Mouse (Mus musculus) kidney, embryonic 16.5 days (tissue): ENCODE measurements around the gene Gm49333. TPM values are rescaled to one million over a fixed set of nuclear protein-coding genes. Genes with fewer than 3 reads are reported as not detected.
A peak's percentile ranks its signal among the peaks of the same experiment; 100 is the strongest.

ENCODE experiments used
- ATAC-seq: fragments of 200-750 bp; cut with Nextera tagmentation; 2 replicates; pipeline ENCODE4 v1.8.0; 2017; ENCODE audit warnings: moderate TSS enrichment; ENCODE audit not compliant: low FRiP score, low TSS enrichment
- H3K27ac ChIP-seq: fragments of 300-500 bp; sonication (generic); 2 replicates; pipeline ENCODE4 v1.5.1; 2014; ENCODE audit warnings: low read length
- H3K27me3 ChIP-seq: fragments of 300-500 bp; sonication (generic); 2 replicates; pipeline ENCODE4 v1.6.1; 2014; ENCODE audit warnings: low read length, control low read depth, mixed read lengths; ENCODE audit not compliant: insufficient read depth
- H3K36me3 ChIP-seq: fragments of 300-500 bp; sonication (generic); 2 replicates; pipeline ENCODE4 v1.6.1; 2014; ENCODE audit warnings: low read length, control low read depth, mixed read lengths; ENCODE audit not compliant: insufficient read depth
- H3K4me1 ChIP-seq: fragments of 300-500 bp; sonication (generic); 2 replicates; pipeline ENCODE4 v1.6.1; 2014; ENCODE audit warnings: low read length, control low read depth, mixed read lengths; ENCODE audit not compliant: insufficient read depth
- H3K4me2 ChIP-seq: fragments of 300-500 bp; sonication (generic); replicated peaks from 2 replicates; pipeline ENCODE4 v1.6.1; 2014; ENCODE audit warnings: low read depth, low read length
- H3K4me3 ChIP-seq: fragments of 300-500 bp; sonication (generic); 2 replicates; pipeline ENCODE4 v1.5.1; 2014; ENCODE audit warnings: mild to moderate bottlenecking, low read length
- H3K9ac ChIP-seq: fragments of 300-500 bp; sonication (generic); replicated peaks from 2 replicates; pipeline ENCODE4 v1.6.1; 2014; ENCODE audit warnings: low read length
- H3K9me3 ChIP-seq: fragments of 300-500 bp; sonication (generic); 2 replicates; pipeline ENCODE4 v1.6.1; 2016; ENCODE audit warnings: low read length, control low read depth
- WGBS: fragments of 180-500 bp; shearing (Covaris S2); extraction: QIAGEN DNeasy Blood & Tissue Kit; methylation state at CpG from one replicate; pipeline ENCODE4 v1.1.7; 2014; 5-methylcytosine and 5-hydroxymethylcytosine counted together
- polyA plus RNA-seq: library from polyadenylated mRNA; unstranded; fragments of >200 nt; fragmentation: Nextera tagmentation; extraction: Ambion mirVana; gene quantifications from 2 replicates; pipeline ENCODE4 v1.2.1, GENCODE M21; 2015

Gene Gm49333
- polyA plus RNA-seq, 1 experiment from 2014 or later, result not detected

GRCm38 (mm10) chr16:20621991-20622685 is 10.7 kb downstream of the Gm49333 start:
- peak overlapping the region; percentile 76 for H3K4me3 ChIP-seq
- H3K9me3 ChIP-seq, result no peaks in the 10 kb centered on the region
- WGBS, result under 1% methylated on average over 36 of the region's 37 CpGs
- H3K4me2 ChIP-seq, result peak overlapping the region; percentile 100
- H3K27me3 ChIP-seq, result peaks cover 23% of the 10 kb centered on the region
- peak overlapping the region; percentile 74 for H3K9ac ChIP-seq
- ATAC-seq, result peak; percentile 50
- no peak overlapping the region; the same call in 1 of the 2 replicates for H3K27ac ChIP-seq
- peaks cover 26% of the 10 kb centered on the region for H3K4me1 ChIP-seq
- 0 out of 2 replicates have a peak, but pooled peaks cover 5% of the 10 kb centered on the region for H3K36me3 ChIP-seq

GRCm38 (mm10) chr16:20623211-20623610 is 11.8 kb downstream of the Gm49333 start:
- no peak overlapping the region for H3K9ac ChIP-seq
- H3K27me3 ChIP-seq, result peaks cover 24% of the 10 kb centered on the region
- H3K4me3 ChIP-seq, result no peak overlapping the region
- 54% methylated on average over 2 of the region's 2 CpGs for WGBS
- H3K36me3 ChIP-seq, result 0 out of 2 replicates have a peak, but pooled peaks cover 5% of the 10 kb centered on the region
- no peak overlapping the region for H3K4me2 ChIP-seq
- ATAC-seq, result no peak
- H3K27ac ChIP-seq, result no peak overlapping the region
- H3K4me1 ChIP-seq, result peaks cover 26% of the 10 kb centered on the region
- no peaks in the 10 kb centered on the region for H3K9me3 ChIP-seq

- Histone ChIP-seq H3K36me3 (no peaks in the 10 kb centered on the region), H3K4me2 (peak overlapping the region; percentile 96; the same call in 1 of the 2 replicates), H3K9me3 (no peaks in the 10 kb centered on the region), H3K9ac (no peak overlapping the region), H3K27me3 (peaks cover 16% of the 10 kb centered on the region), H3K4me3 (no peak overlapping the region), H3K4me1 (peaks cover 12% of the 10 kb centered on the region), H3K27ac (no peak overlapping the region)
- 54% methylated on average over 11 of the region's 11 CpGs for WGBS
- ATAC-seq, result no peak
Measured at GRCm38 (mm10) chr16:20628871-20629391, 17.5 kb downstream of the Gm49333 start.

GRCm38 (mm10) chr16:20629731-20630634 is 18.6 kb downstream of the Gm49333 start, which contains the start of gene Ece2:
TSS of gene Ece2 (plus strand) at chr16:20629828.
- Histone ChIP-seq H3K4me2 (peak within 1 kb of the TSS; percentile 96), H3K4me1 (peaks cover 12% of the 10 kb centered on the region), H3K27me3 (peaks cover 16% of the 10 kb centered on the region), H3K27ac (no peak within 1 kb of the TSS), H3K36me3 (no peaks in the 10 kb centered on the region), H3K9me3 (no peaks in the 10 kb centered on the region), H3K9ac (peak within 1 kb of the TSS; percentile 71), H3K4me3 (peak within 1 kb of the TSS; percentile 61)
- peak; percentile 80; the same call in 1 of the 2 replicates for ATAC-seq
- 7% methylated on average over 54 of the region's 54 CpGs for WGBS

GRCm38 (mm10) chr16:20637410-20637809 is 26.0 kb downstream of the Gm49333 start:
- WGBS, result 74% methylated on average over 8 of the region's 8 CpGs
- ATAC-seq, result no peak

GRCm38 (mm10) chr16:20638367-20638766 is 27.0 kb downstream of the Gm49333 start:
- Histone ChIP-seq H3K4me1 (no peaks in the 10 kb centered on the region), H3K27ac (no peak overlapping the region), H3K9me3 (no peaks in the 10 kb centered on the region), H3K4me3 (no peak overlapping the region), H3K27me3 (no peaks in the 10 kb centered on the region), H3K9ac (no peak overlapping the region), H3K36me3 (no peaks in the 10 kb centered on the region), H3K4me2 (no peak overlapping the region)
- no peak for ATAC-seq
- WGBS, result 78% methylated on average over 8 of the region's 8 CpGs

More at GRCm38 (mm10) chr16:20637410-20637809, 26.0 kb downstream of the Gm49333 start:
- Histone ChIP-seq H3K4me1 (no peaks in the 10 kb centered on the region), H3K36me3 (no peaks in the 10 kb centered on the region), H3K9ac (no peak overlapping the region), H3K4me3 (no peak overlapping the region), H3K27ac (no peak overlapping the region), H3K9me3 (no peaks in the 10 kb centered on the region), H3K27me3 (no peaks in the 10 kb centered on the region), H3K4me2 (no peak overlapping the region)

GRCm38 (mm10) chr16:20642161-20642560 is 30.8 kb downstream of the Gm49333 start:
- no peak overlapping the region for H3K9ac ChIP-seq
- no peak overlapping the region for H3K27ac ChIP-seq
- H3K4me1 ChIP-seq, result no peaks in the 10 kb centered on the region
- no peaks in the 10 kb centered on the region for H3K9me3 ChIP-seq
- no peak overlapping the region for H3K4me2 ChIP-seq
- H3K27me3 ChIP-seq, result no peaks in the 10 kb centered on the region
- no peaks in the 10 kb centered on the region for H3K36me3 ChIP-seq
- WGBS, result under 1% methylated on average over 8 of the region's 8 CpGs
- peak; percentile 54 for ATAC-seq
- H3K4me3 ChIP-seq, result no peak overlapping the region

GRCm38 (mm10) chr16:20643911-20644310 is 32.5 kb downstream of the Gm49333 start:
- no peak overlapping the region for H3K27ac ChIP-seq
- no peaks in the 10 kb centered on the region for H3K4me1 ChIP-seq
- no peak overlapping the region for H3K4me2 ChIP-seq
- no peaks in the 10 kb centered on the region for H3K9me3 ChIP-seq
- no peak for ATAC-seq
- no peaks in the 10 kb centered on the region for H3K27me3 ChIP-seq
- H3K9ac ChIP-seq, result no peak overlapping the region
- WGBS, result 83% methylated on average over 7 of the region's 7 CpGs
- H3K4me3 ChIP-seq, result no peak overlapping the region
- no peaks in the 10 kb centered on the region for H3K36me3 ChIP-seq

GRCm38 (mm10) chr16:20651076-20651946 is 39.9 kb downstream of the Gm49333 start, which contains the start of gene Psmd2:
TSS of gene Psmd2 (plus strand) at chr16:20651652.
- peak; percentile 96 for ATAC-seq

More at GRCm38 (mm10) chr16:20651076-20651946, 39.9 kb downstream of the Gm49333 start, which contains the start of gene Psmd2:
- Histone ChIP-seq H3K9ac (peak within 1 kb of the TSS; percentile 90), H3K36me3 (peaks cover 23% of the 10 kb centered on the region), H3K4me1 (peaks cover 16% of the 10 kb centered on the region), H3K27me3 (no peaks in the 10 kb centered on the region), H3K9me3 (no peaks in the 10 kb centered on the region), H3K27ac (peak within 1 kb of the TSS; percentile 84), H3K4me2 (peak within 1 kb of the TSS; percentile 84), H3K4me3 (peak within 1 kb of the TSS; percentile 80)
- WGBS, result 2% methylated on average over 46 of the region's 46 CpGs
